Mouse (Mus musculus): ENCODE data around the gene Cdh13.

Cdh13 gene

GRCm38 (mm10) chr8:118937412-118937811 lies 653.9 kb downstream of the Cdh13 start:
- DNase-seq (ENCODE audit: low read depth, low spot score) = no peak

GRCm38 (mm10) chr8:118938025-118938424 lies 654.5 kb downstream of the Cdh13 start:
- no peak for DNase-seq (ENCODE audit: low read depth, low spot score)

GRCm38 (mm10) chr8:118951766-118952741 lies 668.5 kb downstream of the Cdh13 start:
- DNase-seq (ENCODE audit: low read depth, low spot score) = peak; percentile 76

- no peak for DNase-seq (ENCODE audit: low read depth, low spot score)
These were observed 672.6 kb downstream of the Cdh13 start for GRCm38 (mm10) chr8:118956109-118956508.

- DNase-seq (ENCODE audit: low read depth, low spot score) = no peak
These were observed 678.5 kb downstream of the Cdh13 start for GRCm38 (mm10) chr8:118961877-118962545.

GRCm38 (mm10) chr8:118965101-118965840 lies 681.7 kb downstream of the Cdh13 start:
- no peak for DNase-seq (ENCODE audit: low read depth, low spot score)

GRCm38 (mm10) chr8:118968896-118969295 lies 685.4 kb downstream of the Cdh13 start:
- no peak for DNase-seq (ENCODE audit: low read depth, low spot score)

GRCm38 (mm10) chr8:118979800-118980199 lies 696.3 kb downstream of the Cdh13 start:
- DNase-seq (ENCODE audit: low read depth, low spot score) = peak; percentile 23

GRCm38 (mm10) chr8:118983724-118984123 lies 700.2 kb downstream of the Cdh13 start:
- no peak for DNase-seq (ENCODE audit: low read depth, low spot score)

- no peak for DNase-seq (ENCODE audit: low read depth, low spot score)
These were observed 703.3 kb downstream of the Cdh13 start for GRCm38 (mm10) chr8:118986796-118987195.

GRCm38 (mm10) chr8:118995641-118996188 lies 712.2 kb downstream of the Cdh13 start:
- DNase-seq (ENCODE audit: low read depth, low spot score) = no peak

GRCm38 (mm10) chr8:119000595-119000994 lies 717.1 kb downstream of the Cdh13 start:
- no peak for DNase-seq (ENCODE audit: low read depth, low spot score)

GRCm38 (mm10) chr8:119004821-119005220 lies 721.3 kb downstream of the Cdh13 start:
- no peak for DNase-seq (ENCODE audit: low read depth, low spot score)

GRCm38 (mm10) chr8:119018675-119019074 lies 735.1 kb downstream of the Cdh13 start:
- DNase-seq (ENCODE audit: low read depth, low spot score) = no peak

GRCm38 (mm10) chr8:119020781-119021180 lies 737.2 kb downstream of the Cdh13 start:
- no peak for DNase-seq (ENCODE audit: low read depth, low spot score)

- no peak for DNase-seq (ENCODE audit: low read depth, low spot score)
These were observed 737.9 kb downstream of the Cdh13 start for GRCm38 (mm10) chr8:119021478-119021877.

GRCm38 (mm10) chr8:119022301-119022870 lies 738.9 kb downstream of the Cdh13 start:
- DNase-seq (ENCODE audit: low read depth, low spot score) = no peak

- no peak for DNase-seq (ENCODE audit: low read depth, low spot score)
These were observed 749.9 kb downstream of the Cdh13 start for GRCm38 (mm10) chr8:119033398-119033797.

GRCm38 (mm10) chr8:119034037-119034436 lies 750.5 kb downstream of the Cdh13 start:
- no peak for DNase-seq (ENCODE audit: low read depth, low spot score)

GRCm38 (mm10) chr8:119035126-119035525 lies 751.6 kb downstream of the Cdh13 start:
- no peak for DNase-seq (ENCODE audit: low read depth, low spot score)

GRCm38 (mm10) chr8:119037571-119037970 lies 754.0 kb downstream of the Cdh13 start:
- no peak for DNase-seq (ENCODE audit: low read depth, low spot score)
